Comparison of ENCODE assay signal across 16 mouse cellular contexts in the genomic region with DNA sequence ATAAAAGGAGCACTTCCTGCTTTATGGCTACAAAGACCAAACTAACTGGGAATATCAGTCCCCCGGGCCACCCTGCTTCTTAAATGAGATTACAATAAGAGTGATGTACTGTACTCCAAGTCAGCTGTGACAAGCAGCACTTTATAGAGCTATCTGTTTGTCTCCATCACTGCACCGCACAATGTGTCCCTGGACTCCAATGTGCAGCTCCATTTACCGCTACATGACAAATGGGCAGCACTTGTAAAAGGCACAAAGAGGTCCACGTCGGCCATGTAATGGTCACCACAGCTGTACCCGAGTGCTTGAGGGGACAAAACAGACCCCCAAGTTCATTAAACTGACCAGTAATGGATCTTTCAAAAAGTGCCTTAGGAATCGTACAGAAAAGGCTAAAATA.
"Had no signal": no experiment of that assay in that cellular context is flagged by ENCODE, and none has a peak within 500 bp of the region (broad histone marks: within the 10 kb centered on the region; RNA-seq: fewer than 3 reads in every experiment).

No protein-coding gene starts in this region.

- DNase-seq: kidney, adult 11 months; kidney, adult 9 months; kidney, postnatal 36 days; layer of hippocampus, adult 9-11 months; liver; liver, embryonic 13.5 days; liver, postnatal 0 days; lung, postnatal 14 days; right cerebral cortex, postnatal 14 days; thymus, postnatal 4 days had no signal

- H3K27me3 ChIP-seq: limb, embryonic 12.5 days; liver, embryonic 13.5 days; lung, embryonic 15.5 days; megakaryocyte, embryonic 14.5 days had no signal

- H3K4me1 ChIP-seq: lung, embryonic 15.5 days had no signal

- ATAC-seq: liver, postnatal 0 days had no signal

- H3K4me2 ChIP-seq: limb, embryonic 12.5 days; liver, embryonic 13.5 days; lung, embryonic 15.5 days had no signal

- H3K9ac ChIP-seq: limb, embryonic 12.5 days; liver, embryonic 13.5 days; liver, postnatal 0 days; lung, embryonic 15.5 days had no signal

- H3K9me3 ChIP-seq: limb, embryonic 12.5 days; liver, embryonic 13.5 days; lung, embryonic 15.5 days; megakaryocyte, embryonic 14.5 days had no signal

- H3K4me3 ChIP-seq: limb, embryonic 12.5 days; liver, embryonic 13.5 days; lung, embryonic 15.5 days; megakaryocyte, embryonic 14.5 days; myocyte had no signal

- H3K27ac ChIP-seq: kidney, postnatal 0 days; limb, embryonic 12.5 days; liver, embryonic 13.5 days; lung, embryonic 15.5 days; macrophage had no signal
